Mouse (Mus musculus): ENCODE measurements around the gene Rdh13.
"Not testable (repeated sequence)": the region's sequence is repeated elsewhere in the genome, so short reads cannot be mapped to it uniquely, and the experiment has no call there.

Rdh13 gene

DNA sequence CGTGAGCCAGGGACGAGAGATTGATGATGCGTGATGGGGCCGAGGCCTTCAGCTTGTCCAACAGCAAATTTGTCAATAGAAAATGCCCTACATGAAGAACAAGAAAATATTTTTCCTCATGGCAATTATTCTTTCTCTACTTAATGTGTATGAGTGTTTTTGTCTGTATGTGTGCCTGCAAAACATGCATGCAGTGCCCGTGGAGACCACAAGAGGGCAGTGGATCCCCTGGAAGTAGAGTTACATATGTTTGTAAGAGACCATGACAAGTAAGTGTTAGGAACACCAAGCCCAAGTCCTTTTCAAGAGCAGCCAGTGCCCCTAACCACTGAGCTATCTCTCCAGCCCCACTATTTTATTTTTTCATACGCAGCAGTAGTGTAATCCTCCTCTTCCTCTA is 13.9 kb downstream of the Rdh13 start:
- no peak for DNase-seq

DNA sequence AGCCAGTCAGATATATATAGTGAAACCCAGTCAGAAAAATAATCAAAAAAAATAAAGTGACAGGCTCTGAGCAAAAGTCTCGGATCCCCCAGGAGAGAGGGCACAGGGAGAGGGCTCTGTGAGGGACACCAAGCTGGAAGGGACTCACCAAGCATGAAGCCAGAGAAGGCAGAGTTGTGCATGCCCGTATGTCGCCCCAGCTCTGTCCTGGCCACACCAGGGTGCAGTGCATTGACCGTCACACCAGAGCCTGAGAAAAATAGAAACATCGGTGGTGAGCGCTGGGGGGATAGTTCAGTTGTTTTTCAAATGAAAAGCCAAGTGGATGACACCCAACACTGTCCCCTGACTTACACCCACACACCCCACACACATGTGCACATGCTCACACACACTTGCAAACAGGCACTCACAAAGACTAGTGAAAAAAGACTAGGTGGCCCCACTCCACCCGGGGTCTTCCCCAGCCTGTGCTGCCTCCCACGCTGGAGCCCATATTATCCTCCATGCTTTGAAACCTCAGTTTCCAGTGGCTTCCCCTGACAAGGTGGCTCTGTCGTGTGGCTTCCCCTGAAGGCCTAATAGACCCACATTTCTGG is 15.1 kb downstream of the Rdh13 start:
- no peak for DNase-seq

DNA sequence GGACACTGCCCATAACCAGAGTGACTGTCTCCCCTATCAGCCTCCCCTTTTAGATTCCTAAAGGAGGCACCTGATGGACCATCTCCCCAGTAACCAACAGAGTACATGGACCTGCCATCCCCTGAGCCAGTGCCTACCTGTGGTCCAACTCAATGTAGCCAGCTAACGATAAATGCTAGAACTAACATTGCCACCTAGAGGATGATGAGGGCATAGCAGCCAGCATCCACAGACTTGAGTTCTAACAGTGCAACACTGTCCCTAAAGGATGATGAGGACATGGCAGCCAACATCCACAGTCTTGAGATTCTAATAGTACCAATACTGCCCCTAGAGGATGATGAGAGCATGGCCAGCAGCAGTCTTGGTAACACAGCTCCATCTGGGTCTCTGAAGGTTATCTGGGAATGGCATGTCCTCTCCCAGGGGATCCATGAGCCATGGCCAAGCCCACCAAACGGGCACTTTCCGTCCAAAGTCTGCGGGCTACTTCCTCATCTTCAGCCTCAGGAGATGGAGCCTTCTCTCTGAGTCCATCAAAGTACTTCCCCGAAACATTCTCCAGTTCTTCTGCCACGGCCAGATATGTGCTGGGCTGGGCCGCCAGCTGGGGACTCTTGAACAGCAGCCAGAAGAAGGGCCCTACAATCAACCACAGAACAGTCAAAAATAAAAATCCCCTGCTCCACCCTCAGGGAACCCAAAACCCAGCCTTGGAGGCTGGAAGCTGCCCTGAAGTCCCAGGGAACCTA is 18.1 kb downstream of the Rdh13 start:
- DNase-seq, result peak; percentile 87

DNA sequence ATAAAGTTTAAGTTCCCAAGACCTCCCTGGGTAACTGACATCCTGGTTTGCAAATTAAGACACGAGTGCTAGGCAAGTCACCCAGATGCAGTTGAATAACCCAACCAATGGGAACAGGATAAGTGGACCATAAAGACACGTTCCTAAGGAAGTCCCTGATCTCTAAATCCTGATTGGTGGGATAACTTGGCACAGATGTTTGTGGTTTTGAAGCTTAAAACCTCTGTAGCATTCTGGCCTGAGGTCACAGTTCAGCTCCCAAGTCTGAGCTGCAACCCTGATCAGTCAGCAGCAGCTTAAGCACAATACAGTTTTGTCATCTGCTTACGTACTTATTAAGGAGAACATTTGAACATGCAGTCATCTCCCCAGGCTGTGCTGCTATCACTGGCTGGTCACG is 25.2 kb downstream of the Rdh13 start:
- no peak for DNase-seq

DNA sequence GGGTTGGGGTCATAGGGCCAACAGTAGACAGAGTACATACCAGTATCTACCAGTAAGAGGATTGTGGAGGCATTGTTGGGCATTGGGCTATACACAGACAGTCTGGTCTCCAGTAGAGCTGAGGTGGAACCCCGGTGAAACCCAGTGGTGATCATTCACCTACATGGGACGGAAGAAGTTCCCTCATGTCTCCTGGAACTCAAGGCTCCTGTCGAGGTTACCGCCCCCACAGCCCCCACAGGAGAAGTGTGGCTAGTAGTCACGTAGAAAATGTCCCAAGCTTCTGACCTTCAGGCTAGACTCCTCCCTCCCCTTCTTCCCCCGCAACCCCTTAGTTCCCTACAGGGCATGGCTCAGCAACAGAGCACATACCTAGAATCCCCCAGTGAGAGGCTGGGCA is 25.8 kb downstream of the Rdh13 start:
- no peak for DNase-seq

DNA sequence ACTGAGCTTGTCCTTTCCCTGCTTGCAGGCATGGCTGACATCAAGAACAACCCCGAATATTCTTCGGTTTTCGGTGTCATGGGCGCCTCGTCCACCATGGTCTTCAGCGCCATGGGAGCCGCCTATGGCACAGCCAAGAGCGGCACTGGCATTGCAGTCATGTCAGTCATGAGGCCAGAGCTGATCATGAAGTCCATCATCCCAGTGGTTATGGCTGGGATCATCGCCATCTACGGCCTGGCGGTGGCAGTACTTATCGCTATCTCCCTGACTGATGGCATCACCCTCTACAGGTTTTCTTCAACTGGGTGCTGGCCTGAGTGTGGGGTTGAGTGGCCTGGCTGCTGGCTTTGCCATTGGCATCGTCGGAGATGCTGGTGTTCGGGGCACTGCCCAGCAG is 33.0 kb downstream of the Rdh13 start:
- DNase-seq, result not testable (repeated sequence)

DNA sequence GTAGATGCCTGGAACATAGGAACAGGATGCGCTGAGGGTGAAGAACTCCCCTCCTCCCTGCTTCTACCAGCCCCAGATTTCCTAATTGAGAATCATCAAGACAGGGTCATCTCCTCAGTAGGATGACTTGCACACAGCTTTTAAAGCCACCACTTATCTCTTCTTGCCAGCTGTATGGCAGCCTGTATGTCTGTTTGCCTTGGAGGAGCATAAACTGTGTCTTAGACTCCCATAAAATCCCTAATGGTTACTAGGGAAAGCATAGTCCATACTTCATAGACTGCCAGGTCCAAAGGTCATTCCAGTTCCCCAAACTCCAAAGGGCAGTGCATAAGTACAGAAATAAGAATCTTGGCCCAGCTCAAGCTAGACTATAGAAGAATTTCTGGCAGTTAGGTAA is 47.7 kb downstream of the Rdh13 start, which contains the start of gene Gp6:
Gp6 (minus strand) TSS at position 15 of the 400 bp plus-strand sequence.
- DNase-seq, result no peak
